Mouse (Mus musculus) erythroblast, adult 5-6 weeks (primary cell): ENCODE data around the gene Eif4g1. TPM values are rescaled to one million over a fixed set of nuclear protein-coding genes. Genes with fewer than 3 reads are reported as not detected.

Experiments
- total RNA-seq, 2 experiments: library from RNA; stranded (forward) in 1 of 2; stranded (reverse) in 1 of 2; fragments of 150-400 nt in 1 of 2; fragments of 200-764, 138-1000 nt in 1 of 2; gene quantifications; 2 replicates each; pipeline versions ENCODE4 v1.2.3 to v1.2.4; 2015 to 2017; ENCODE audit warnings: low replicate concordance in 2 of 2

Eif4g1 gene
- total RNA-seq, 2 experiments from 2014 or later = 60.1 to 76.1 TPM

Other genes with a start within 250 kb of the Eif4g1 start
- 26.8 and 30.0 TPM in 2 replicates for gene Abcc5, start 241.9 kb upstream of the Eif4g1 start, total RNA-seq (2015; ENCODE audit: low replicate concordance)
- gene Abcc5, start 241.9 kb upstream of the Eif4g1 start, total RNA-seq (2017; ENCODE audit: low replicate concordance) = 32.8 and 56.3 TPM in 2 replicates
- 7.7 and 10.4 TPM in 2 replicates for gene Eif2b5, start 169.5 kb upstream of the Eif4g1 start, total RNA-seq (2015; ENCODE audit: low replicate concordance)
- gene Eif2b5, start 169.5 kb upstream of the Eif4g1 start, total RNA-seq (2017; ENCODE audit: low replicate concordance) = 9.1 and 14.1 TPM in 2 replicates
- gene Dvl3, start 151.3 kb upstream of the Eif4g1 start, total RNA-seq (2015; ENCODE audit: low replicate concordance) = 3.8 and 10.0 TPM in 2 replicates
- gene Dvl3, start 151.3 kb upstream of the Eif4g1 start, total RNA-seq (2017; ENCODE audit: low replicate concordance) = 1.1 and 1.7 TPM in 2 replicates
- gene Ap2m1, start 132.8 kb upstream of the Eif4g1 start, total RNA-seq (2015; ENCODE audit: low replicate concordance) = 124 and 125 TPM in 2 replicates
- 81.1 and 126 TPM in 2 replicates for gene Ap2m1, start 132.8 kb upstream of the Eif4g1 start, total RNA-seq (2017; ENCODE audit: low replicate concordance)
- gene Abcf3, start 119.7 kb upstream of the Eif4g1 start, total RNA-seq (2015; ENCODE audit: low replicate concordance) = 8.2 and 11.0 TPM in 2 replicates
- gene Abcf3, start 119.7 kb upstream of the Eif4g1 start, total RNA-seq (2017; ENCODE audit: low replicate concordance) = 8.9 and 24.7 TPM in 2 replicates
- gene Vwa5b2, start 78.8 kb upstream of the Eif4g1 start, total RNA-seq (2015; ENCODE audit: low replicate concordance) = not detected in 2 replicates
- gene Vwa5b2, start 78.8 kb upstream of the Eif4g1 start, total RNA-seq (2017; ENCODE audit: low replicate concordance) = not detected in 2 replicates
- 8.2 and 10.6 TPM in 2 replicates for gene Eef1akmt4, start 56.7 kb upstream of the Eif4g1 start, total RNA-seq (2015; ENCODE audit: low replicate concordance)
- gene Eef1akmt4, start 56.7 kb upstream of the Eif4g1 start, total RNA-seq (2017; ENCODE audit: low replicate concordance) = 0.60 and 0.98 TPM in 2 replicates
- not detected in 2 replicates for gene Gm49333, start 56.7 kb upstream of the Eif4g1 start, total RNA-seq (2015; ENCODE audit: low replicate concordance)
- gene Gm49333, start 56.7 kb upstream of the Eif4g1 start, total RNA-seq (2017; ENCODE audit: low replicate concordance) = not detected in 2 replicates
- gene Alg3, start 56.6 kb upstream of the Eif4g1 start, total RNA-seq (2015; ENCODE audit: low replicate concordance) = 7.7 and 22.7 TPM in 2 replicates
- 1.4 TPM in 1 of 2 replicates, not detected in the other for gene Alg3, start 56.6 kb upstream of the Eif4g1 start, total RNA-seq (2017; ENCODE audit: low replicate concordance)
- not detected in 2 replicates for gene Camk2n2, start 47.0 kb upstream of the Eif4g1 start, total RNA-seq (2015; ENCODE audit: low replicate concordance)
- gene Camk2n2, start 47.0 kb upstream of the Eif4g1 start, total RNA-seq (2017; ENCODE audit: low replicate concordance) = 0.94 TPM in 1 of 2 replicates, not detected in the other
- gene Ece2, start 38.5 kb upstream of the Eif4g1 start, total RNA-seq (2015; ENCODE audit: low replicate concordance) = not detected in 2 replicates
- gene Ece2, start 38.5 kb upstream of the Eif4g1 start, total RNA-seq (2017; ENCODE audit: low replicate concordance) = not detected in 2 replicates
- gene Psmd2, start 16.7 kb upstream of the Eif4g1 start, total RNA-seq (2015; ENCODE audit: low replicate concordance) = 27.9 and 60.4 TPM in 2 replicates
- gene Psmd2, start 16.7 kb upstream of the Eif4g1 start, total RNA-seq (2017; ENCODE audit: low replicate concordance) = 82.0 and 97.2 TPM in 2 replicates
- not detected in 2 replicates for gene Fam131a, start 24.9 kb downstream of the Eif4g1 start, total RNA-seq (2015; ENCODE audit: low replicate concordance)
- 0.26 and 0.70 TPM in 2 replicates for gene Fam131a, start 24.9 kb downstream of the Eif4g1 start, total RNA-seq (2017; ENCODE audit: low replicate concordance)
- gene Polr2h, start 49.4 kb downstream of the Eif4g1 start, total RNA-seq (2015; ENCODE audit: low replicate concordance) = 7.9 and 15.9 TPM in 2 replicates
- gene Polr2h, start 49.4 kb downstream of the Eif4g1 start, total RNA-seq (2017; ENCODE audit: low replicate concordance) = 4.0 and 4.3 TPM in 2 replicates
- gene Clcn2, start 49.4 kb downstream of the Eif4g1 start, total RNA-seq (2015; ENCODE audit: low replicate concordance) = 1.7 and 5.0 TPM in 2 replicates
- 3.3 and 8.9 TPM in 2 replicates for gene Clcn2, start 49.4 kb downstream of the Eif4g1 start, total RNA-seq (2017; ENCODE audit: low replicate concordance)
- not detected in 2 replicates for gene Chrd, start 64.8 kb downstream of the Eif4g1 start, total RNA-seq (2015; ENCODE audit: low replicate concordance)
- gene Chrd, start 64.8 kb downstream of the Eif4g1 start, total RNA-seq (2017; ENCODE audit: low replicate concordance) = not detected in 2 replicates
- not detected in 2 replicates for gene Thpo, start 66.2 kb downstream of the Eif4g1 start, total RNA-seq (2015; ENCODE audit: low replicate concordance)
- gene Thpo, start 66.2 kb downstream of the Eif4g1 start, total RNA-seq (2017; ENCODE audit: low replicate concordance) = not detected in 2 replicates